In genomic region chr10:125917436-125917871, GRCm38 (mm10) we compare ENCODE assay signal across 9 mouse cellular contexts. TPM values are rescaled to one million over a fixed set of nuclear protein-coding genes. Genes with fewer than 3 reads are reported as not detected.
DNase-seq lines count a peak whose midpoint lies in the region; ATAC-seq and TF ChIP-seq lines count a peak whose summit lies in the region.
"Had no signal": no experiment of that assay in that cellular context is flagged by ENCODE, and none has a peak within 500 bp of the region (broad histone marks: within the 10 kb centered on the region; RNA-seq: fewer than 3 reads in every experiment).

No protein-coding gene starts in this region.

- no peak overlapping the region for H3K9ac ChIP-seq in lung, embryonic 14.5 days
- peak overlapping the region; percentile 15; the same call in 1 of the 2 replicates for H3K9ac ChIP-seq in embryonic facial prominence, embryonic 14.5 days (ENCODE audit: low read depth, low read length)
- H3K9ac ChIP-seq in intestine, postnatal 0 days (ENCODE audit: low read depth, low read length) = no peak overlapping the region
- H3K9ac ChIP-seq in neural tube, embryonic 15.5 days (replicated peaks) = no peak overlapping the region

- H3K36me3 ChIP-seq in lung, embryonic 14.5 days (ENCODE audit: insufficient read depth) = no peaks in the 10 kb centered on the region
- H3K36me3 ChIP-seq in embryonic facial prominence, embryonic 14.5 days (ENCODE audit: control insufficient read depth, insufficient read depth, low read length) = no peaks in the 10 kb centered on the region
- no peaks in the 10 kb centered on the region for H3K36me3 ChIP-seq in intestine, postnatal 0 days (ENCODE audit: control insufficient read depth, insufficient read depth)
- H3K36me3 ChIP-seq in neural tube, embryonic 15.5 days = no peaks in the 10 kb centered on the region

- no peaks in the 10 kb centered on the region for H3K4me1 ChIP-seq in lung, embryonic 14.5 days (ENCODE audit: insufficient read depth)
- peaks cover 10% of the 10 kb centered on the region for H3K4me1 ChIP-seq in embryonic facial prominence, embryonic 14.5 days (ENCODE audit: control insufficient read depth, insufficient read depth, low read length)
- H3K4me1 ChIP-seq in intestine, postnatal 0 days (replicated peaks; ENCODE audit: control insufficient read depth, insufficient read depth, low read length) = no peaks in the 10 kb centered on the region
- peaks cover 8% of the 10 kb centered on the region for H3K4me1 ChIP-seq in neural tube, embryonic 15.5 days

- ATAC-seq in lung, embryonic 14.5 days (ENCODE audit: insufficient read depth) = peak; percentile 74; the same call in 1 of the 2 replicates
- no peak for ATAC-seq in embryonic facial prominence, embryonic 14.5 days (ENCODE audit: low read depth)
- ATAC-seq in intestine, postnatal 0 days = no peak
- no peak for ATAC-seq in neural tube, embryonic 15.5 days (ENCODE audit: low FRiP score)

- intact Hi-C loops in left cerebral cortex, postnatal 10 days (cut with DNase I) = no loop called here

- no peak for TF ChIP-seq CTCF in lung, embryonic 14.5 days (IDR thresholded peaks at IDR 0.05; ENCODE audit: low read depth)
- no peak for TF ChIP-seq CTCF in intestine, postnatal 0 days (IDR thresholded peaks at IDR 0.05; ENCODE audit: low read depth)

- WGBS in lung, embryonic 14.5 days = 11% methylated on average over 9 of the region's 9 CpGs
- 8% methylated on average over 9 of the region's 9 CpGs for WGBS in embryonic facial prominence, embryonic 14.5 days
- WGBS in intestine, postnatal 0 days = 12% methylated on average over 9 of the region's 9 CpGs
- 7% methylated on average over 9 of the region's 9 CpGs for WGBS in neural tube, embryonic 15.5 days

- no peak overlapping the region for H3K4me3 ChIP-seq in lung, embryonic 14.5 days (ENCODE audit: low read depth, low read length)
- no peak overlapping the region for H3K4me3 ChIP-seq in embryonic facial prominence, embryonic 14.5 days (ENCODE audit: low read depth, low read length)
- H3K4me3 ChIP-seq in intestine, postnatal 0 days (ENCODE audit: low read depth, low read length) = peak overlapping the region; percentile 16; the same call in 1 of the 2 replicates
- H3K4me3 ChIP-seq in neural tube, embryonic 15.5 days (replicated peaks) = no peak overlapping the region

- H3K27ac ChIP-seq in lung, embryonic 14.5 days (ENCODE audit: low read depth) = no peak overlapping the region
- H3K27ac ChIP-seq in embryonic facial prominence, embryonic 14.5 days (replicated peaks; ENCODE audit: low read depth, low read length) = no peak overlapping the region
- no peak overlapping the region for H3K27ac ChIP-seq in intestine, postnatal 0 days (ENCODE audit: low read depth, low read length)
- no peak overlapping the region for H3K27ac ChIP-seq in neural tube, embryonic 15.5 days (replicated peaks)

- H3K9me3 ChIP-seq in lung, embryonic 14.5 days (ENCODE audit: low read depth, low read length) = no peaks in the 10 kb centered on the region
- H3K9me3 ChIP-seq in embryonic facial prominence, embryonic 14.5 days (ENCODE audit: control insufficient read depth, low read length) = no peaks in the 10 kb centered on the region
- H3K9me3 ChIP-seq in intestine, postnatal 0 days (ENCODE audit: control insufficient read depth) = no peaks in the 10 kb centered on the region
- H3K9me3 ChIP-seq in neural tube, embryonic 15.5 days (replicated peaks) = no peaks in the 10 kb centered on the region

- peak overlapping the region; percentile 44 for H3K4me2 ChIP-seq in lung, embryonic 14.5 days
- peak overlapping the region; percentile 48 for H3K4me2 ChIP-seq in embryonic facial prominence, embryonic 14.5 days (ENCODE audit: low read depth, low read length)
- H3K4me2 ChIP-seq in intestine, postnatal 0 days (replicated peaks; ENCODE audit: low read depth) = peak overlapping the region; percentile 47
- H3K4me2 ChIP-seq in neural tube, embryonic 15.5 days = peak overlapping the region; percentile 45

- no peaks in the 10 kb centered on the region for H3K27me3 ChIP-seq in lung, embryonic 14.5 days (ENCODE audit: insufficient read depth, low read length)
- no peaks in the 10 kb centered on the region for H3K27me3 ChIP-seq in embryonic facial prominence, embryonic 14.5 days (replicated peaks; ENCODE audit: control insufficient read depth, insufficient read depth, low read length)
- H3K27me3 ChIP-seq in intestine, postnatal 0 days (replicated peaks; ENCODE audit: control insufficient read depth, insufficient read depth, low read length) = no peaks in the 10 kb centered on the region
- peaks cover 4% of the 10 kb centered on the region; the same call in 1 of the 2 replicates for H3K27me3 ChIP-seq in neural tube, embryonic 15.5 days (replicated peaks)

- DNase-seq in lung, embryonic 14.5 days = peak; percentile 48
- DNase-seq in lung, adult 18-20 months = no peak
- peak; percentile 46 for DNase-seq in embryonic facial prominence, embryonic 14.5 days (ENCODE audit: low spot score)
- DNase-seq in spleen, postnatal 10 days (ENCODE audit: low spot score in 2 of 2) = no peak
- DNase-seq in left cerebral cortex, postnatal 10 days (ENCODE audit: extremely low spot score in 1 of 2, low spot score in 2 of 2) = no peak
- DNase-seq in urinary bladder, postnatal 4 days (ENCODE audit: low spot score in 2 of 2) = no peak
- DNase-seq: layer of hippocampus, postnatal 36 days had no signal

RNA-seq across cellular contexts. Expression of gene Lrig3, which starts 48.5 kb away (rescaled TPM):
- polyA plus RNA-seq in lung, embryonic 14.5 days (2014; fragmentation: Nextera tagmentation; extraction: Ambion mirVana) = 12.0 and 12.1 TPM in 2 replicates
- polyA plus RNA-seq in embryonic facial prominence, embryonic 14.5 days (2014; fragmentation: Nextera tagmentation; extraction: Ambion mirVana) = 23.6 and 29.1 TPM in 2 replicates
- 6.7 and 6.9 TPM in 2 replicates for polyA plus RNA-seq in intestine, postnatal 0 days (2015; fragmentation: Nextera tagmentation; extraction: Ambion mirVana)
- polyA plus RNA-seq in neural tube, embryonic 15.5 days (2015; fragmentation: Nextera tagmentation; extraction: Ambion mirVana) = 3.2 and 5.2 TPM in 2 replicates
- total RNA-seq in left cerebral cortex, postnatal 10 days (2021) = 1 to 10 TPM; 3.3 to 3.4 TPM

Comparison
In these comparisons a context has a peak if more than half of its experiments do, and no peak if none do; other contexts are left out.
1. DNase-seq: peak in lung, embryonic 14.5 days (single experiment) and embryonic facial prominence, embryonic 14.5 days (single experiment); none in lung, adult 18-20 months (0 of 2), spleen, postnatal 10 days (0 of 2), left cerebral cortex, postnatal 10 days (0 of 2) and urinary bladder, postnatal 4 days (0 of 2).
2. Peak in every context shown above with its lines, with median percentiles within 50 percentile points of each other: H3K4me2 ChIP-seq.